Mouse (Mus musculus) liver, embryonic 14 days (tissue): ENCODE results near the gene AL731706.1. TPM values are rescaled to one million over a fixed set of nuclear protein-coding genes. Genes with fewer than 3 reads are reported as not detected.

Experiments
- polyA plus RNA-seq: library from polyadenylated mRNA; depleted of rRNA; stranded (reverse); fragments of >200 nt; gene quantifications from 2 replicates; pipeline ENCODE4 v1.2.3, GENCODE M21; 2012; rRNA removed

The AL731706.1 gene
- polyA plus RNA-seq = 10.4 and 12.0 TPM in 2 replicates

GRCm38 (mm10) chr2:136891068-136891950 is at the start of gene AL731706.1, which contains the start of the genes Slx4ip and Mkks:
TSS of gene AL731706.1 (minus strand) at chr2:136891389.
TSS of gene Slx4ip (plus strand) at chr2:136891218.
TSS of gene Mkks (minus strand) at chr2:136891389.

GRCm38 (mm10) chr2:136885579-136885978 is 5.6 kb downstream of the AL731706.1 start, which contains the start of gene AL731706.2:
TSS of gene AL731706.2 (minus strand) at chr2:136885679.

Other genes with a start within 250 kb of the AL731706.1 start
- gene Snap25, start 177.9 kb downstream of the AL731706.1 start, polyA plus RNA-seq = 0.03 and 0.11 TPM in 2 replicates
- not detected in 2 replicates for gene AL731706.2, start 5.7 kb downstream of the AL731706.1 start, polyA plus RNA-seq
- 1.3 TPM in 2 replicates for gene Slx4ip, start 171 bp downstream of the AL731706.1 start, polyA plus RNA-seq
- 2.7 and 3.4 TPM in 2 replicates for gene Mkks, start within 50 bp of the AL731706.1 start, polyA plus RNA-seq
- 0.50 and 0.54 TPM in 2 replicates for gene Jag1, start 225.3 kb upstream of the AL731706.1 start, polyA plus RNA-seq